ENCODE assay signal across 9 mouse cellular contexts in the genomic region with DNA sequence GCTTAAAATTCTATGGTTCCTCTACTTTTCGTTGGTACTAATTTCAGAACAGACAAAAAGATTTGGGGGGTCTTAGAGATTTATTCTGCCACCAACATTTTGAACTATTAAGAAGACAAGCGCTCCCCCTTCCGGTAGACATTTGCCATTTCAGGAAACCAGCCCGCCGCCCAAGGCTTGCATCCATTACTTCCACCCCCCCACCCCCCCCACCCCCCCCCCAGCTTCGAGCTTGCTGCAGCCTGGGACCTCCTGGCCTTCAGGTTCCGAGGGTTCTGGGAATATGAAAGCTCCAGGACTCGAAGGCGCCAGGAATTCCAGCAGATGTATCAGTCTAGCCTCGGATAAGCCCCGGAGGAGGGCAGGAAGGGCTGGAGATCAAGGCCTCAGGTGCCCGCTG. TPM values are rescaled to one million over a fixed set of nuclear protein-coding genes. Genes with fewer than 3 reads are reported as not detected.
DNase-seq lines count a peak whose midpoint lies in the region; ATAC-seq and TF ChIP-seq lines count a peak whose summit lies in the region.
"Had no signal": no experiment of that assay in that cellular context is flagged by ENCODE, and none has a peak within 500 bp of the region (broad histone marks: within the 10 kb centered on the region; RNA-seq: fewer than 3 reads in every experiment).

No protein-coding gene starts in this region.

- peaks cover 100% of the 10 kb centered on the region for H3K27me3 ChIP-seq in intestine, embryonic 14.5 days (replicated peaks; ENCODE audit: control insufficient read depth, insufficient read depth, low read length)
- H3K27me3 ChIP-seq in intestine, embryonic 15.5 days (replicated peaks): peaks cover 95% of the 10 kb centered on the region
- peaks cover 63% of the 10 kb centered on the region for H3K27me3 ChIP-seq in thymus, adult 2 months (ENCODE audit: control insufficient read depth, insufficient read depth, low read length)
- H3K27me3 ChIP-seq in embryonic facial prominence, embryonic 11.5 days (ENCODE audit: control insufficient read depth, insufficient read depth, low read length): peaks cover 98% of the 10 kb centered on the region
- H3K27me3 ChIP-seq in splenic B cell, adult 2 months (ENCODE audit: control insufficient read depth, insufficient read depth, low read length, poor library complexity, severe bottlenecking): peaks cover 5% of the 10 kb centered on the region

- no peaks in the 10 kb centered on the region for H3K9me3 ChIP-seq in intestine, embryonic 14.5 days (ENCODE audit: control insufficient read depth, low read length)
- H3K9me3 ChIP-seq in intestine, embryonic 15.5 days: no peaks in the 10 kb centered on the region
- H3K9me3 ChIP-seq in embryonic facial prominence, embryonic 11.5 days (replicated peaks; ENCODE audit: control insufficient read depth, low read length): no peaks in the 10 kb centered on the region
- H3K9me3 ChIP-seq: neural tube, embryonic 12.5 days had no signal

- H3K4me2 ChIP-seq in intestine, embryonic 14.5 days (ENCODE audit: low read length): no peak overlapping the region
- no peak overlapping the region for H3K4me2 ChIP-seq in intestine, embryonic 15.5 days (replicated peaks)
- H3K4me2 ChIP-seq in embryonic facial prominence, embryonic 11.5 days (ENCODE audit: low read depth, low read length): no peak overlapping the region
- H3K4me2 ChIP-seq: neural tube, embryonic 12.5 days had no signal

- no peak overlapping the region for H3K4me3 ChIP-seq in intestine, embryonic 14.5 days (ENCODE audit: low read depth, low read length)
- H3K4me3 ChIP-seq in intestine, embryonic 15.5 days (replicated peaks): no peak overlapping the region
- no peak overlapping the region for H3K4me3 ChIP-seq in thymus, adult 2 months (ENCODE audit: control insufficient read depth, insufficient read depth, low read length)
- H3K4me3 ChIP-seq in embryonic facial prominence, embryonic 11.5 days (ENCODE audit: low read depth, low read length): no peak overlapping the region
- H3K4me3 ChIP-seq: neural tube, embryonic 12.5 days had no signal

- intact Hi-C loops in heart, postnatal 25 days (cut with DNase I): no loop called here

- H3K4me1 ChIP-seq in intestine, embryonic 14.5 days (replicated peaks; ENCODE audit: control insufficient read depth, insufficient read depth, low read length): 0 out of 2 replicates have a peak, but pooled peaks cover under 1% of the 10 kb centered on the region
- H3K4me1 ChIP-seq in intestine, embryonic 15.5 days (replicated peaks): peaks cover 9% of the 10 kb centered on the region
- peaks cover 2% of the 10 kb centered on the region; the same call in 1 of the 2 replicates for H3K4me1 ChIP-seq in thymus, adult 2 months (replicated peaks; ENCODE audit: control insufficient read depth, insufficient read depth, low read length)
- H3K4me1 ChIP-seq in embryonic facial prominence, embryonic 11.5 days (ENCODE audit: control insufficient read depth, insufficient read depth, low read length): no peaks in the 10 kb centered on the region

- no peaks in the 10 kb centered on the region for H3K36me3 ChIP-seq in intestine, embryonic 14.5 days (ENCODE audit: control insufficient read depth, insufficient read depth, low read length)
- no peaks in the 10 kb centered on the region for H3K36me3 ChIP-seq in intestine, embryonic 15.5 days
- no peaks in the 10 kb centered on the region for H3K36me3 ChIP-seq in thymus, adult 2 months (ENCODE audit: control insufficient read depth, insufficient read depth, low read length)
- H3K36me3 ChIP-seq in embryonic facial prominence, embryonic 11.5 days (replicated peaks; ENCODE audit: control insufficient read depth, insufficient read depth, low read depth, low read length): no peaks in the 10 kb centered on the region
- H3K36me3 ChIP-seq in splenic B cell, adult 2 months (ENCODE audit: control insufficient read depth, insufficient read depth, low read length, poor library complexity, severe bottlenecking): no peaks in the 10 kb centered on the region
- H3K36me3 ChIP-seq: neural tube, embryonic 12.5 days had no signal

- TF ChIP-seq POLR2A in thymus, adult 2 months (IDR thresholded peaks at IDR 0.05; ENCODE audit: control insufficient read depth, extremely low read depth, insufficient read depth, low read length, poor library complexity): no peak

- DNase-seq in intestine, embryonic 14.5 days (ENCODE audit: low spot score): peak; percentile 70
- peak; percentile 31 for DNase-seq in thymus, adult 2 months
- DNase-seq in thymus, adult 18-20 months: no peak
- peak; percentile 70 for DNase-seq in embryonic facial prominence, embryonic 11.5 days (ENCODE audit: low spot score)
- DNase-seq in splenic B cell, adult 2 months (ENCODE audit: low read depth, low spot score): peak; percentile 51
- no peak for DNase-seq in heart, postnatal 25 days (ENCODE audit: low spot score)
- DNase-seq in Muller cell, postnatal 12 days (ENCODE audit: inconsistent ontology term): no peak

- TF ChIP-seq CTCF in thymus, adult 2 months (IDR thresholded peaks at IDR 0.05; ENCODE audit: borderline replicate concordance, control insufficient read depth, extremely low read depth, insufficient read depth, low read length, poor library complexity): no peak

- H3K27ac ChIP-seq in intestine, embryonic 14.5 days (ENCODE audit: low read depth): no peak overlapping the region
- H3K27ac ChIP-seq in intestine, embryonic 15.5 days: no peak overlapping the region
- no peak overlapping the region for H3K27ac ChIP-seq in thymus, adult 2 months (ENCODE audit: control insufficient read depth, insufficient read depth, low read length)
- no peak overlapping the region for H3K27ac ChIP-seq in embryonic facial prominence, embryonic 11.5 days (replicated peaks; ENCODE audit: low read depth, low read length)
- H3K27ac ChIP-seq: neural tube, embryonic 12.5 days had no signal

- ATAC-seq in intestine, embryonic 14.5 days (replicated peaks; ENCODE audit: low FRiP score, low TSS enrichment, low read depth): no peak
- no peak for ATAC-seq in intestine, embryonic 15.5 days
- ATAC-seq in embryonic facial prominence, embryonic 11.5 days (replicated peaks; ENCODE audit: insufficient number of reproducible peaks, low FRiP score, low TSS enrichment, low read depth): no peak

- WGBS in intestine, embryonic 14.5 days: under 1% methylated on average over 12 of the region's 12 CpGs
- 0% methylated on average over 12 of the region's 12 CpGs for WGBS in intestine, embryonic 15.5 days
- WGBS in thymus, adult 2 months: 3% methylated on average over 12 of the region's 12 CpGs
- WGBS in embryonic facial prominence, embryonic 11.5 days: 2% methylated on average over 12 of the region's 12 CpGs

- no peak overlapping the region for H3K9ac ChIP-seq in intestine, embryonic 14.5 days (ENCODE audit: low read length)
- H3K9ac ChIP-seq in intestine, embryonic 15.5 days: no peak overlapping the region
- H3K9ac ChIP-seq in embryonic facial prominence, embryonic 11.5 days (replicated peaks; ENCODE audit: low read length): no peak overlapping the region
- H3K9ac ChIP-seq: neural tube, embryonic 12.5 days had no signal

RNA-seq across cellular contexts. Expression of a gene that starts 4.5 kb away (rescaled TPM):
- polyA plus RNA-seq in intestine, embryonic 14.5 days (2014; fragmentation: Nextera tagmentation; extraction: Ambion mirVana): not detected in 2 replicates
- 2.3 and 3.6 TPM in 2 replicates for polyA plus RNA-seq in intestine, embryonic 15.5 days (2015; fragmentation: Nextera tagmentation; extraction: Ambion mirVana)
- polyA plus RNA-seq in thymus, adult 2 months (2012; rRNA removed): 0.40 and 0.59 TPM in 2 replicates
- polyA plus RNA-seq in embryonic facial prominence, embryonic 11.5 days (2014; fragmentation: Nextera tagmentation; extraction: Ambion mirVana): not detected in 2 replicates
- not detected for total RNA-seq in heart, postnatal 25 days (2021)

Comparison
In these comparisons a context has a peak if more than half of its experiments do, and no peak if none do; other contexts are left out.
1. DNase-seq: peak in intestine, embryonic 14.5 days (single experiment), thymus, adult 2 months (single experiment), embryonic facial prominence, embryonic 11.5 days (single experiment) and splenic B cell, adult 2 months (single experiment); none in thymus, adult 18-20 months (0 of 2), heart, postnatal 25 days (single experiment) and Muller cell, postnatal 12 days (single experiment).